Mouse (Mus musculus): ENCODE measurements around the gene Rpusd1. TPM values are rescaled to one million over a fixed set of nuclear protein-coding genes. Genes with fewer than 3 reads are reported as not detected.
"Not testable (repeated sequence)": the region's sequence is repeated elsewhere in the genome, so short reads cannot be mapped to it uniquely, and the experiment has no call there.

Rpusd1 gene
- total and polyA plus RNA-seq, 3 experiments = 5.6 to 13.8 (median 5.8) TPM

- Histone ChIP-seq H3K27ac (ENCODE audit: insufficient read depth, low read depth) (no peak overlapping the region), H3K4me2 (ENCODE audit: insufficient read depth, low read depth, poor library complexity, severe bottlenecking) (no peak overlapping the region), H3K79me2 (replicated peaks; ENCODE audit: control insufficient read depth, extremely low read depth, insufficient read depth, poor library complexity, severe bottlenecking) (no peaks in the 10 kb centered on the region), H3K27me3 (replicated peaks) (peaks cover 80% of the 10 kb centered on the region), H3K9ac (ENCODE audit: insufficient read depth, low read depth) (no peak overlapping the region), H3K4me1 (ENCODE audit: control insufficient read depth in 1 of 2, insufficient read depth in 2 of 2) (no peaks in the 10 kb centered on the region), H3K9me3 (replicated peaks; ENCODE audit: low read length) (no peaks in the 10 kb centered on the region), H3K4me3 (replicated peaks in 1 of 3; ENCODE audit: low read depth in 2 of 3, low read length in 2 of 3, poor library complexity in 1 of 3) (no peak overlapping the region), H3K36me3 (replicated peaks in 1 of 2; ENCODE audit: control insufficient read depth in 1 of 2, insufficient read depth in 1 of 2, low read length in 1 of 2) (no peaks in the 10 kb centered on the region)
- dilution Hi-C loops (cut with MboI; ENCODE audit: extremely low pct_ligation_motif_present, extremely low pct_unique_long_range_greater_than_20kb, low sequenced_read_pairs) = no loop called here
- in situ Hi-C loops (cut with MboI; ENCODE audit: low pct_ligation_motif_present, low pct_unique_long_range_greater_than_20kb, low sequenced_read_pairs) = loop anchor here (10.0 kb wide), 1 partner anchor 56 kb away; the partner anchor contains the start of genes AC134908.4, Fam173a and Metrn
- no peak for DNase-seq (ENCODE audit: extremely low read depth)
- TF ChIP-seq NRF1 (IDR thresholded peaks at IDR 0.05; ENCODE audit: low read depth, low read length) = no peak
- TF ChIP-seq POLR2A (IDR thresholded peaks at IDR 0.05; ENCODE audit: low read depth, low read length) = no peak
- TF ChIP-seq E2F4 (IDR thresholded peaks at IDR 0.05; ENCODE audit: insufficient replicate concordance, low read depth, low read length) = no peak
- no peak for TF ChIP-seq ZMIZ1 (IDR thresholded peaks at IDR 0.05; ENCODE audit: low read depth, low read length)
- TF ChIP-seq USF1 (IDR thresholded peaks at IDR 0.05; ENCODE audit: low read depth, low read length) = no peak
These were observed 11.4 kb downstream of the Rpusd1 start for GRCm38 (mm10) chr17:25738861-25739260.

- H3K4me1 ChIP-seq (ENCODE audit: control insufficient read depth in 1 of 2, insufficient read depth in 2 of 2); dilution Hi-C loops (cut with MboI; ENCODE audit: extremely low pct_ligation_motif_present, extremely low pct_unique_long_range_greater_than_20kb, low sequenced_read_pairs); in situ Hi-C loops (cut with MboI; ENCODE audit: low pct_ligation_motif_present, low pct_unique_long_range_greater_than_20kb, low sequenced_read_pairs): not testable (repeated sequence)
These were observed 14.0 kb downstream of the Rpusd1 start for GRCm38 (mm10) chr17:25741471-25741870.

DNA sequence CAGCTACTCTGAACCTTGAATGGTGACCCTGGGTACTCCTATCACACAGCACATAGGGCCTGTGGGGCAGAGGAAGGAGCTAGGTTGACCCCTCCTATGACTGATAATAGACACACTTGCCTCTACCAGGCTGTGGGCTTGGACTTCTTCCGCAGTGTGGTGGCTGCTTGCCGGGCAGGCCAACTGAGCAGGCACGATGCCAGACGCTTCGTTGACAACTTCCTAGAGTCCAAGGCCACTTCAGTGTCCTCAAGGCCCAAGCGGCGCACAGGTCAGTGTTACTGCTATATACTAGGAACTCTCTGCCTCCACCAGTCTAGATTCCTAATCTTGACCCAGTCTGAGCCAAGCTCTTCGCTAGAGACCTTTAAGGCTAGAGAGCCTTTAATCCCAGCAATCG is 16.4 kb downstream of the Rpusd1 start:
- H3K36me3 ChIP-seq (replicated peaks in 1 of 2; ENCODE audit: control insufficient read depth in 1 of 2, insufficient read depth in 1 of 2, low read length in 1 of 2) = no peaks in the 10 kb centered on the region
- DNase-seq (ENCODE audit: extremely low read depth) = no peak
- peaks cover 80% of the 10 kb centered on the region for H3K27me3 ChIP-seq (replicated peaks)
- H3K9me3 ChIP-seq (replicated peaks; ENCODE audit: low read length) = no peaks in the 10 kb centered on the region
- no peak overlapping the region for H3K9ac ChIP-seq (ENCODE audit: insufficient read depth, low read depth)
- dilution Hi-C loops (cut with MboI; ENCODE audit: extremely low pct_ligation_motif_present, extremely low pct_unique_long_range_greater_than_20kb, low sequenced_read_pairs) = no loop called here
- TF ChIP-seq ZMIZ1 (IDR thresholded peaks at IDR 0.05; ENCODE audit: low read depth, low read length) (no peak), SMC3 (IDR thresholded peaks at IDR 0.05; ENCODE audit: low read depth, low read length) (no peak), POLR2AphosphoS2 (IDR thresholded peaks at IDR 0.05; ENCODE audit: low read depth, low read length) (no peak), MYC (IDR thresholded peaks at IDR 0.05; ENCODE audit: low read depth, low read length) (no peak), UBTF (IDR thresholded peaks at IDR 0.05; ENCODE audit: low read depth, low read length) (no peak), KAT2A (IDR thresholded peaks at IDR 0.05; ENCODE audit: insufficient replicate concordance, low read length) (no peak), CHD1 (IDR thresholded peaks at IDR 0.05; ENCODE audit: low read depth, low read length) (no peak), ELF1 (IDR thresholded peaks at IDR 0.05; ENCODE audit: low read depth, low read length) (no peak), IRF4 (IDR thresholded peaks at IDR 0.05; ENCODE audit: low read depth, low read length) (no peak), ZC3H11A (IDR thresholded peaks at IDR 0.05; ENCODE audit: low read depth, low read length) (no peak), USF2 (conservative IDR thresholded peaks at IDR 0.05; ENCODE audit: low read depth, low read length) (no peak), CTCF (conservative IDR thresholded peaks at IDR 0.05 in 1 of 2, IDR thresholded peaks at IDR 0.05 in 1 of 2; ENCODE audit: low read depth in 2 of 2, low read length in 2 of 2) (no peak), ETS1 (conservative IDR thresholded peaks at IDR 0.05; ENCODE audit: low read depth, low read length) (no peak), RCOR1 (conservative IDR thresholded peaks at IDR 0.05; ENCODE audit: low read depth, low read length) (no peak), MAZ (IDR thresholded peaks at IDR 0.05; ENCODE audit: low read depth, low read length) (no peak)
- no peak overlapping the region for H3K27ac ChIP-seq (ENCODE audit: insufficient read depth, low read depth)
- no peak overlapping the region for H3K4me2 ChIP-seq (ENCODE audit: insufficient read depth, low read depth, poor library complexity, severe bottlenecking)
- H3K4me1 ChIP-seq (ENCODE audit: control insufficient read depth in 1 of 2, insufficient read depth in 2 of 2) = no peaks in the 10 kb centered on the region
- no peaks in the 10 kb centered on the region for H3K79me2 ChIP-seq (replicated peaks; ENCODE audit: control insufficient read depth, extremely low read depth, insufficient read depth, poor library complexity, severe bottlenecking)
- no peak overlapping the region for H3K4me3 ChIP-seq (replicated peaks in 1 of 3; ENCODE audit: low read depth in 2 of 3, low read length in 2 of 3, poor library complexity in 1 of 3)
- in situ Hi-C loops (cut with MboI; ENCODE audit: low pct_ligation_motif_present, low pct_unique_long_range_greater_than_20kb, low sequenced_read_pairs) = no loop called here

More at GRCm38 (mm10) chr17:25741471-25741870, 14.0 kb downstream of the Rpusd1 start:
- not testable (repeated sequence) for H3K36me3 ChIP-seq (replicated peaks in 1 of 2; ENCODE audit: control insufficient read depth in 1 of 2, insufficient read depth in 1 of 2, low read length in 1 of 2); H3K9ac ChIP-seq (ENCODE audit: insufficient read depth, low read depth); H3K27ac ChIP-seq (ENCODE audit: insufficient read depth, low read depth); DNase-seq (ENCODE audit: extremely low read depth); H3K4me2 ChIP-seq (ENCODE audit: insufficient read depth, low read depth, poor library complexity, severe bottlenecking); H3K9me3 ChIP-seq (replicated peaks; ENCODE audit: low read length); H3K4me3 ChIP-seq (replicated peaks in 1 of 3; ENCODE audit: low read depth in 2 of 3, low read length in 2 of 3, poor library complexity in 1 of 3); H3K79me2 ChIP-seq (replicated peaks; ENCODE audit: control insufficient read depth, extremely low read depth, insufficient read depth, poor library complexity, severe bottlenecking)
- peaks cover 84% of the 10 kb centered on the region for H3K27me3 ChIP-seq (replicated peaks)

All from CH12.LX (cell line).